Mouse (Mus musculus): Measurements from ENCODE around the gene Polr2a. TPM values are rescaled to one million over a fixed set of nuclear protein-coding genes. Genes with fewer than 3 reads are reported as not detected.

The Polr2a gene
- polyA plus RNA-seq, 1 experiment, result 65.1 TPM

GRCm38 (mm10) chr11:69684936-69685335, 73.5 kb downstream of the Polr2a start:
- no peak for TF ChIP-seq GATA1 (IDR thresholded peaks at IDR 0.05; ENCODE audit: low read length)

GRCm38 (mm10) chr11:69684128-69684745, 74.2 kb downstream of the Polr2a start:
- no peak for TF ChIP-seq GATA1 (IDR thresholded peaks at IDR 0.05; ENCODE audit: low read length)

Other genes starting within 250 kb of the Polr2a start
- gene Dnah2, start 209.5 kb downstream of the Polr2a start, polyA plus RNA-seq (2012), result 0.01 and 0.02 TPM in 2 replicates
- gene Efnb3, start 198.4 kb downstream of the Polr2a start, polyA plus RNA-seq (2012), result 0.66 and 0.68 TPM in 2 replicates
- 11.0 and 23.0 TPM in 2 replicates for gene Wrap53, start 178.4 kb downstream of the Polr2a start, polyA plus RNA-seq (2012)
- gene Trp53, start 178.3 kb downstream of the Polr2a start, polyA plus RNA-seq (2012), result 209 and 211 TPM in 2 replicates
- 69.6 and 87.4 TPM in 2 replicates for gene Atp1b2, start 152.7 kb downstream of the Polr2a start, polyA plus RNA-seq (2012)
- not detected in 2 replicates for gene Shbg, start 140.7 kb downstream of the Polr2a start, polyA plus RNA-seq (2012)
- not detected in 2 replicates for gene Sat2, start 136.6 kb downstream of the Polr2a start, polyA plus RNA-seq (2012)
- 76.6 and 104 TPM in 2 replicates for gene Fxr2, start 125.6 kb downstream of the Polr2a start, polyA plus RNA-seq (2012)
- 0.30 and 0.49 TPM in 2 replicates for gene Sox15, start 103.3 kb downstream of the Polr2a start, polyA plus RNA-seq (2012)
- gene Mpdu1, start 96.0 kb downstream of the Polr2a start, polyA plus RNA-seq (2012), result 24.4 and 30.0 TPM in 2 replicates
- gene Cd68, start 92.5 kb downstream of the Polr2a start, polyA plus RNA-seq (2012), result 1.1 and 1.2 TPM in 2 replicates
- 326 and 403 TPM in 2 replicates for gene Eif4a1, start 86.2 kb downstream of the Polr2a start, polyA plus RNA-seq (2012)
- 117 and 153 TPM in 2 replicates for gene Senp3, start 76.6 kb downstream of the Polr2a start, polyA plus RNA-seq (2012)
- not detected in 2 replicates for gene Tnfsf13, start 72.9 kb downstream of the Polr2a start, polyA plus RNA-seq (2012)
- gene Tnfsf12, start 62.8 kb downstream of the Polr2a start, polyA plus RNA-seq (2012), result not detected in 2 replicates
- not detected in 2 replicates for gene Tnfsfm13, start 62.5 kb downstream of the Polr2a start, polyA plus RNA-seq (2012)
- gene Slc35g3, start 3.3 kb upstream of the Polr2a start, polyA plus RNA-seq (2012), result not detected in 2 replicates
- gene Zbtb4, start 7.3 kb upstream of the Polr2a start, polyA plus RNA-seq (2012), result 14.5 and 15.2 TPM in 2 replicates
- 0.03 and 0.11 TPM in 2 replicates for gene Chrnb1, start 37.3 kb upstream of the Polr2a start, polyA plus RNA-seq (2012)
- 0.39 and 0.53 TPM in 2 replicates for gene Fgf11, start 43.2 kb upstream of the Polr2a start, polyA plus RNA-seq (2012)
- not detected in 2 replicates for gene Tmem102, start 47.0 kb upstream of the Polr2a start, polyA plus RNA-seq (2012)
- not detected in 2 replicates for gene Gm39566, start 56.7 kb upstream of the Polr2a start, polyA plus RNA-seq (2012)
- not detected in 2 replicates for gene Spem2, start 59.8 kb upstream of the Polr2a start, polyA plus RNA-seq (2012)
- gene Spem1, start 63.5 kb upstream of the Polr2a start, polyA plus RNA-seq (2012), result not detected in 2 replicates
- gene Nlgn2, start 79.1 kb upstream of the Polr2a start, polyA plus RNA-seq (2012), result 0.99 and 1.1 TPM in 2 replicates
- 404 and 460 TPM in 2 replicates for gene Tmem256, start 79.9 kb upstream of the Polr2a start, polyA plus RNA-seq (2012)
- 43.0 and 56.9 TPM in 2 replicates for gene Plscr3, start 87.7 kb upstream of the Polr2a start, polyA plus RNA-seq (2012)
- gene Tnk1, start 100.1 kb upstream of the Polr2a start, polyA plus RNA-seq (2012), result 0.09 and 0.91 TPM in 2 replicates
- gene Tmem95, start 119.4 kb upstream of the Polr2a start, polyA plus RNA-seq (2012), result not detected in 2 replicates
- gene Kctd11, start 122.8 kb upstream of the Polr2a start, polyA plus RNA-seq (2012), result 0.27 and 0.39 TPM in 2 replicates
- gene Acap1, start 136.9 kb upstream of the Polr2a start, polyA plus RNA-seq (2012), result 107 and 119 TPM in 2 replicates
- 1.0 and 1.5 TPM in 2 replicates for gene 2810408A11Rik, start 142.3 kb upstream of the Polr2a start, polyA plus RNA-seq (2012)
- 83.2 and 85.5 TPM in 2 replicates for gene Neurl4, start 142.4 kb upstream of the Polr2a start, polyA plus RNA-seq (2012)
- gene Gps2, start 155.3 kb upstream of the Polr2a start, polyA plus RNA-seq (2012), result 246 and 266 TPM in 2 replicates
- 3,518 and 5,018 TPM in 2 replicates for gene Eif5a, start 163.3 kb upstream of the Polr2a start, polyA plus RNA-seq (2012)
- 0.19 TPM in 1 of 2 replicates, not detected in the other for gene Ybx2, start 177.2 kb upstream of the Polr2a start, polyA plus RNA-seq (2012)
- 0.03 and 0.35 TPM in 2 replicates for gene Slc2a4, start 189.6 kb upstream of the Polr2a start, polyA plus RNA-seq (2012)
- not detected in 2 replicates for gene Cldn7, start 206.1 kb upstream of the Polr2a start, polyA plus RNA-seq (2012)
- 224 and 279 TPM in 2 replicates for gene Ctdnep1, start 222.5 kb upstream of the Polr2a start, polyA plus RNA-seq (2012)
- 7.7 and 13.2 TPM in 2 replicates for gene Elp5, start 223.9 kb upstream of the Polr2a start, polyA plus RNA-seq (2012)
- 164 and 205 TPM in 2 replicates for gene Gabarap, start 232.5 kb upstream of the Polr2a start, polyA plus RNA-seq (2012)
- 92.5 and 117 TPM in 2 replicates for gene Phf23, start 237.1 kb upstream of the Polr2a start, polyA plus RNA-seq (2012)
- gene Dvl2, start 242.0 kb upstream of the Polr2a start, polyA plus RNA-seq (2012), result 59.6 and 66.9 TPM in 2 replicates